ENCODE assay signal across 9 mouse cellular contexts in the genomic region with DNA sequence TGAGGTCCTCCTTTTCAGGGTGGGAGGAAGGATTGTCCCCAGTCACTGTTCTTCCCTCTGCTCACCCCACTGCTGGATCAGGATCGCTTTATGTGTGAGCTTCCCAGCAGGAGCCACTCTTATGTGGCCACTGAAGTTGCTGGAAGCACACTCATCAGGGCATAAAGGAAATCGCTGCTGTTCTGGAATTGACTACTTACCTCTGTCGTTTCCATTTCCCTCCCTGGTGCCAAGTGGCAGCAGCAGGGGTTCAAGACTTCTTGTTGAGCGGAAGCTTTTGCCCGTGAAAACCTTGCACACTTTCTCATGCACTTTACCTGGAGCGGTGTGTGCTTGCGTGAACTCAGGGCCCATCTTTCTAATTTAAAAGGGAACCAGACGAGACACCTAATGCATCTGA. TPM values are rescaled to one million over a fixed set of nuclear protein-coding genes. Genes with fewer than 3 reads are reported as not detected.
A peak's percentile ranks its signal among the peaks of the same experiment; 100 is the strongest.
DNase-seq lines count a peak whose midpoint lies in the region; ATAC-seq and TF ChIP-seq lines count a peak whose summit lies in the region.
"Had no signal": no experiment of that assay in that cellular context is flagged by ENCODE, and none has a peak within 500 bp of the region (broad histone marks: within the 10 kb centered on the region; RNA-seq: fewer than 3 reads in every experiment).

No protein-coding gene starts in this region.

- H3K27me3 ChIP-seq in heart, embryonic 15.5 days = peaks cover 20% of the 10 kb centered on the region; the same call in 1 of the 2 replicates
- no peaks in the 10 kb centered on the region for H3K27me3 ChIP-seq in stomach, embryonic 14.5 days (ENCODE audit: control insufficient read depth, insufficient read depth, low read length)
- peaks cover 3% of the 10 kb centered on the region; the same call in 1 of the 2 replicates for H3K27me3 ChIP-seq in stomach, postnatal 0 days (ENCODE audit: control insufficient read depth, insufficient read depth, low read length)
- H3K27me3 ChIP-seq in limb, embryonic 14.5 days (ENCODE audit: control insufficient read depth, insufficient read depth, low read length) = peaks cover 4% of the 10 kb centered on the region; the same call in 1 of the 2 replicates

- peak overlapping the region; percentile 66; the same call in 1 of the 2 replicates for H3K4me3 ChIP-seq in heart, embryonic 15.5 days
- peak overlapping the region; percentile 63; the same call in 1 of the 2 replicates for H3K4me3 ChIP-seq in stomach, embryonic 14.5 days (ENCODE audit: low read depth, low read length)
- H3K4me3 ChIP-seq in stomach, postnatal 0 days (ENCODE audit: low read depth, low read length) = no peak overlapping the region
- H3K4me3 ChIP-seq in limb, embryonic 14.5 days (replicated peaks; ENCODE audit: low read length) = peak overlapping the region; percentile 67; the same call in 1 of the 2 replicates

- TF ChIP-seq CTCF in stomach, postnatal 0 days (IDR thresholded peaks at IDR 0.05; ENCODE audit: low read depth) = no peak

- TF ChIP-seq EP300 in stomach, postnatal 0 days (optimal IDR thresholded peaks at IDR 0.05) = no peak

- no peaks in the 10 kb centered on the region for H3K9me3 ChIP-seq in heart, embryonic 15.5 days (replicated peaks)
- no peaks in the 10 kb centered on the region for H3K9me3 ChIP-seq in stomach, embryonic 14.5 days (ENCODE audit: control insufficient read depth, low read depth, low read length)
- no peaks in the 10 kb centered on the region for H3K9me3 ChIP-seq in stomach, postnatal 0 days (ENCODE audit: control insufficient read depth, low read length)
- H3K9me3 ChIP-seq in limb, embryonic 14.5 days (ENCODE audit: control insufficient read depth, low read length) = no peaks in the 10 kb centered on the region

- 39% methylated on average over 8 of the region's 8 CpGs for whole genome bisulfite sequencing in heart, embryonic 15.5 days
- 48% methylated on average over 8 of the region's 8 CpGs for WGBS in stomach, embryonic 14.5 days
- WGBS in stomach, postnatal 0 days = 44% methylated on average over 8 of the region's 8 CpGs
- WGBS in limb, embryonic 14.5 days = 43% methylated on average over 8 of the region's 8 CpGs

- ATAC-seq in heart, embryonic 15.5 days (replicated peaks; ENCODE audit: insufficient number of reproducible peaks, insufficient read depth, low FRiP score, low read depth) = no peak
- ATAC-seq in stomach, embryonic 14.5 days (ENCODE audit: insufficient number of reproducible peaks, insufficient read depth, low FRiP score, low read depth) = no peak
- ATAC-seq in stomach, postnatal 0 days (ENCODE audit: low FRiP score, low TSS enrichment) = no peak
- ATAC-seq in limb, embryonic 14.5 days (ENCODE audit: low FRiP score, low read depth) = no peak
- ATAC-seq: activated CD4-positive, CD25-positive, alpha-beta regulatory T cell, adult 4 months had no signal

- intact Hi-C loops in heart, postnatal 10 days (cut with DNase I) = loop anchor here (5.0 kb wide), 1 partner anchor 956 kb away; no protein-coding TSS in a partner anchor

- H3K4me2 ChIP-seq in heart, embryonic 15.5 days = 0 out of 2 replicates have a peak overlapping the region, but pooled peaks have one; percentile 91
- peak overlapping the region; percentile 98; the same call in 1 of the 2 replicates for H3K4me2 ChIP-seq in stomach, embryonic 14.5 days (replicated peaks; ENCODE audit: low read depth, low read length)
- H3K4me2 ChIP-seq in stomach, postnatal 0 days (replicated peaks; ENCODE audit: low read depth) = no peak overlapping the region; the same call in 1 of the 2 replicates
- no peak overlapping the region; the same call in 1 of the 2 replicates for H3K4me2 ChIP-seq in limb, embryonic 14.5 days (replicated peaks; ENCODE audit: low read depth, low read length, severe bottlenecking)

- TF ChIP-seq POLR2A in limb, embryonic 14.5 days (IDR thresholded peaks at IDR 0.05; ENCODE audit: borderline replicate concordance, extremely low read depth, insufficient read depth, insufficient read length) = no peak

- no peaks in the 10 kb centered on the region for H3K36me3 ChIP-seq in heart, embryonic 15.5 days
- no peaks in the 10 kb centered on the region for H3K36me3 ChIP-seq in stomach, embryonic 14.5 days (ENCODE audit: control insufficient read depth, insufficient read depth, low read length)
- H3K36me3 ChIP-seq in stomach, postnatal 0 days (ENCODE audit: control insufficient read depth, insufficient read depth, low read length) = no peaks in the 10 kb centered on the region
- H3K36me3 ChIP-seq in limb, embryonic 14.5 days (ENCODE audit: control insufficient read depth, insufficient read depth, low read length) = no peaks in the 10 kb centered on the region

- no peak overlapping the region for H3K27ac ChIP-seq in heart, embryonic 15.5 days
- H3K27ac ChIP-seq in stomach, embryonic 14.5 days (ENCODE audit: low read length) = no peak overlapping the region
- H3K27ac ChIP-seq in stomach, postnatal 0 days (replicated peaks) = no peak overlapping the region
- no peak overlapping the region for H3K27ac ChIP-seq in limb, embryonic 14.5 days (replicated peaks; ENCODE audit: low read depth, low read length)

- no peak for DNase-seq in heart, postnatal 10 days
- DNase-seq in stomach, postnatal 0 days (ENCODE audit: low spot score) = no peak
- DNase-seq in limb, embryonic 14.5 days (ENCODE audit: low spot score) = no peak
- no peak for DNase-seq in adrenal gland, postnatal 10 days
- no peak for DNase-seq in urinary bladder, adult 18-20 months (ENCODE audit: low spot score in 2 of 2)
- DNase-seq in urinary bladder, postnatal 36 days (ENCODE audit: low spot score in 2 of 2) = no peak

- H3K4me1 ChIP-seq in heart, embryonic 15.5 days (replicated peaks) = peaks cover 8% of the 10 kb centered on the region
- H3K4me1 ChIP-seq in stomach, embryonic 14.5 days (ENCODE audit: control insufficient read depth, insufficient read depth, low read length) = no peaks in the 10 kb centered on the region
- H3K4me1 ChIP-seq in stomach, postnatal 0 days (replicated peaks; ENCODE audit: control insufficient read depth, insufficient read depth) = no peaks in the 10 kb centered on the region
- H3K4me1 ChIP-seq in limb, embryonic 14.5 days (ENCODE audit: control insufficient read depth, insufficient read depth, low read length) = peaks cover 5% of the 10 kb centered on the region; the same call in 1 of the 2 replicates

- no peak overlapping the region for H3K9ac ChIP-seq in heart, embryonic 15.5 days
- no peak overlapping the region for H3K9ac ChIP-seq in stomach, embryonic 14.5 days (replicated peaks; ENCODE audit: low read depth, low read length)
- no peak overlapping the region for H3K9ac ChIP-seq in stomach, postnatal 0 days (ENCODE audit: low read length)
- H3K9ac ChIP-seq in limb, embryonic 14.5 days (ENCODE audit: low read depth, low read length, severe bottlenecking) = no peak overlapping the region

RNA-seq across cellular contexts. Expression of a gene that starts 0.7 kb away (rescaled TPM):
- 2.1 and 2.2 TPM in 2 replicates for polyA plus RNA-seq in heart, embryonic 15.5 days (2015; fragmentation: Nextera tagmentation; extraction: Ambion mirVana)
- total RNA-seq in heart, postnatal 10 days (2021) = 1 to 10 TPM; 2.5 to 2.9 TPM
- polyA plus RNA-seq in stomach, embryonic 14.5 days (2014; fragmentation: Nextera tagmentation; extraction: Ambion mirVana) = 7.7 and 8.4 TPM in 2 replicates
- polyA plus RNA-seq in stomach, postnatal 0 days (2015; fragmentation: Nextera tagmentation; extraction: Ambion mirVana) = 2.3 and 3.0 TPM in 2 replicates
- 4.3 and 4.9 TPM in 2 replicates for polyA plus RNA-seq in limb, embryonic 14.5 days (2012; rRNA removed)
- polyA plus RNA-seq in limb, embryonic 14.5 days (2014; fragmentation: Nextera tagmentation; extraction: Ambion mirVana) = 6.5 and 8.6 TPM in 2 replicates
- total RNA-seq in adrenal gland, postnatal 10 days (2021) = 1 to 10 TPM; 5.0 to 9.3 TPM

Comparison
In these comparisons a context has a peak if more than half of its experiments do, and no peak if none do; other contexts are left out.
1. H3K4me2 ChIP-seq: peak in heart, embryonic 15.5 days (single experiment) and stomach, embryonic 14.5 days (single experiment); none in stomach, postnatal 0 days (single experiment) and limb, embryonic 14.5 days (single experiment).